Mouse (Mus musculus) bone marrow, adult 2 months (tissue): Measurements from ENCODE around the gene Sirt2. TPM values are rescaled to one million over a fixed set of nuclear protein-coding genes. Genes with fewer than 3 reads are reported as not detected.

Experiments
- H3K27ac ChIP-seq: fragments of 200-500 bp; 2 replicates; pipeline ENCODE4 v1.5.1; 2012; ENCODE audit warnings: low read depth, mild to moderate bottlenecking, control low read depth, inconsistent platforms, low read length; ENCODE audit not compliant: control insufficient read depth, poor library complexity, insufficient read depth
- H3K4me1 ChIP-seq: fragments of 200-500 bp; 2 replicates; pipeline ENCODE4 v1.6.1; 2011; ENCODE audit warnings: low read length; ENCODE audit not compliant: control insufficient read depth, insufficient read depth
- H3K4me3 ChIP-seq: fragments of 200-500 bp; replicated peaks from 2 replicates; pipeline ENCODE3; 2011; ENCODE audit warnings: mild to moderate bottlenecking, low read depth, low read length, control low read depth; ENCODE audit not compliant: control insufficient read depth
- CTCF ChIP-seq: fragments of 200-500 bp; IDR thresholded peaks from 2 replicates; pipeline ENCODE4 v1.5.1; 2011; ENCODE audit warnings: low read length, control low read depth; ENCODE audit not compliant: control insufficient read depth, insufficient read depth
- POLR2A ChIP-seq: fragments of 200-500 bp; IDR thresholded peaks from 2 replicates; pipeline ENCODE4 v1.6.1; 2011; ENCODE audit warnings: low read depth, mild to moderate bottlenecking, control low read depth, low read length, borderline replicate concordance; ENCODE audit not compliant: control insufficient read depth
- WGBS: fragments of 180-500 bp; shearing (Covaris S2); methylation state at CpG from one replicate; pipeline ENCODE4 v1.1.7; 2018; 5-methylcytosine and 5-hydroxymethylcytosine counted together
- polyA plus RNA-seq: library from polyadenylated mRNA; stranded (reverse); fragments of >200 nt; gene quantifications from 2 replicates; pipeline ENCODE4 v1.2.4, GENCODE M21; 2011; ENCODE audit warnings: low replicate concordance; ENCODE audit not compliant: missing spikeins, insufficient read depth, insufficient read length

The Sirt2 gene
- polyA plus RNA-seq, 1 experiment: 28.3 TPM

- no peak for TF ChIP-seq POLR2A
- no peak for TF ChIP-seq CTCF
- H3K27ac ChIP-seq: no peak overlapping the region
- H3K4me3 ChIP-seq: no peak overlapping the region
- WGBS: 77% methylated on average over 4 of the region's 4 CpGs
- H3K4me1 ChIP-seq: peaks cover 2% of the 10 kb centered on the region; the same call in 1 of the 2 replicates
Observed at GRCm38 (mm10) chr7:28817957-28818356, 51.4 kb downstream of the Sirt2 start.

- peaks cover 2% of the 10 kb centered on the region; the same call in 1 of the 2 replicates for H3K4me1 ChIP-seq
- no peak overlapping the region for H3K27ac ChIP-seq
- no peak overlapping the region for H3K4me3 ChIP-seq
- TF ChIP-seq POLR2A (no peak), CTCF (no peak)
- WGBS: 87% methylated on average over 18 of the region's 18 CpGs
Observed at GRCm38 (mm10) chr7:28818436-28818835, 51.9 kb downstream of the Sirt2 start.

GRCm38 (mm10) chr7:28818861-28819452 is 52.4 kb downstream of the Sirt2 start:
- Histone ChIP-seq H3K27ac (no peak overlapping the region), H3K4me3 (no peak overlapping the region), H3K4me1 (peaks cover 2% of the 10 kb centered on the region; the same call in 1 of the 2 replicates)
- 69% methylated on average over 4 of the region's 4 CpGs for WGBS
- TF ChIP-seq POLR2A: no peak
- TF ChIP-seq CTCF: no peak

- H3K27ac ChIP-seq: no peak overlapping the region
- peaks cover 2% of the 10 kb centered on the region; the same call in 1 of the 2 replicates for H3K4me1 ChIP-seq
- WGBS: 73% methylated on average over 4 of the region's 4 CpGs
- H3K4me3 ChIP-seq: no peak overlapping the region
- TF ChIP-seq CTCF: no peak
- no peak for TF ChIP-seq POLR2A
Observed at GRCm38 (mm10) chr7:28819571-28819970, 53.0 kb downstream of the Sirt2 start.

GRCm38 (mm10) chr7:28820358-28821260 is 54.1 kb downstream of the Sirt2 start:
- Histone ChIP-seq H3K4me3 (no peak overlapping the region), H3K4me1 (peaks cover 2% of the 10 kb centered on the region; the same call in 1 of the 2 replicates), H3K27ac (0 out of 2 replicates have a peak overlapping the region, but pooled peaks have one; percentile 6)
- no peak for TF ChIP-seq CTCF
- TF ChIP-seq POLR2A: no peak
- 58% methylated on average over 12 of the region's 12 CpGs for WGBS

- Histone ChIP-seq H3K27ac (0 out of 2 replicates have a peak overlapping the region, but pooled peaks have one; percentile 6), H3K4me1 (peaks cover 2% of the 10 kb centered on the region; the same call in 1 of the 2 replicates), H3K4me3 (no peak overlapping the region)
- 60% methylated on average over 10 of the region's 10 CpGs for WGBS
- no peak for TF ChIP-seq CTCF
- no peak for TF ChIP-seq POLR2A
Observed at GRCm38 (mm10) chr7:28821261-28821831, 54.8 kb downstream of the Sirt2 start.

- TF ChIP-seq CTCF (no peak), POLR2A (no peak)
- H3K4me3 ChIP-seq: no peak overlapping the region
- 73% methylated on average over 1 of the region's 1 CpGs for WGBS
- H3K27ac ChIP-seq: no peak overlapping the region
- peaks cover 2% of the 10 kb centered on the region; the same call in 1 of the 2 replicates for H3K4me1 ChIP-seq
Observed at GRCm38 (mm10) chr7:28822556-28822955, 56.0 kb downstream of the Sirt2 start.

- H3K27ac ChIP-seq: peak overlapping the region; percentile 27; the same call in 1 of the 2 replicates
- TF ChIP-seq CTCF: no peak
- no peak for TF ChIP-seq POLR2A
- no peak overlapping the region for H3K4me3 ChIP-seq
- H3K4me1 ChIP-seq: peaks cover 2% of the 10 kb centered on the region; the same call in 1 of the 2 replicates
- 68% methylated on average over 10 of the region's 10 CpGs for WGBS
Observed at GRCm38 (mm10) chr7:28822993-28823903, 56.7 kb downstream of the Sirt2 start.
